Mouse (Mus musculus): ENCODE results near the gene Znfx1. TPM values are rescaled to one million over a fixed set of nuclear protein-coding genes. Genes with fewer than 3 reads are reported as not detected.

Gene Znfx1
- polyA plus RNA-seq (2016; fragmentation: Nextera tagmentation; extraction: Ambion mirVana): 6.7 and 8.4 TPM in 2 replicates

DNA sequence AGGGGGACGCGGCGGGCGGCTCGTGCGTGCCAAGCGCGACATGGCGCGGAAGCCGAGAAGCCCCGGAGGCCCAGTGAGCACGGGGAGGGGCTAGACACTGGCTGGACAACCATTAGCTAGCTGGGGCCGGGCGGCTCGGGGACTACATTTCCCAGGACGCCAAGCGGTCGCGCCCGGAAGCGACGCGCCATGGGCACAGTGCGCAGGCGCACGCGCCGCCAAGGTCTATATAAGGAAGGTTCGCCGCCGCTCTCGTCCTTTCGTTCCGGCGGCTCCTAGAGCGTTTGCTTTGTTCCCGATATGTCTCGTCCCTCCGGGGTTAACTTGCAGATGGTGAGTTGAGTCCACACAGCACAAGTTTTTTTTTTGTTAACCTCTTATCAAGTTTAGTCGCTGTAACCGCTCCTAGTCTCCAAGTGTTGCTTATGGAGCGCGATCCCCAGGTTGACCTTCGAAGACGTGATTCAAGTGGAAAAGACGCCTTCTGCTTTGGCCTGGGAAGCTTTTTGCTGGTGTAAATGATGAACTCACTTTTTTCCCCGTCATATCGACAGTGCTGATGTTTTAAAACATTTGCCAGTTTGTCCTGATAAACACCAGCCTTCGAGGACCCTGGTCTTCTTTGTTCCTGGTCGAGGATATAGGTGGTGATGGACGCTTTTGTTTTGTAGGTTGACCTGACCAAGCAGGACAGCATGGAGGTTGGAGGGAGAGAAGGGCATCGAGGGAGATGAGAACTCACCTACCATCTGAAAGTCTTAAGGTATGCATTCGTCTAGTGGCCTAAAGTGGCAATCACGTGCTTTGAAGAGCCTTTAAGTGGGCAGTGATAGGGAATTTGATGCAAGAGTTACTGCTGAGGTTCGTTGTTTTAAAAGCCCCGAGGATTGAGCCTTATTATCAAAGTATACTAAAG, at the start of gene Znfx1:
Znfx1 (minus strand) TSS at position 51 of the 916 bp plus-strand sequence.
- no peaks in the 10 kb centered on the region for H3K27me3 ChIP-seq
- peak within 1 kb of the TSS; percentile 89 for H3K4me2 ChIP-seq
- peak; percentile 94 for ATAC-seq (ENCODE audit: insufficient number of reproducible peaks, insufficient read depth, low FRiP score, low TSS enrichment, low read depth)
- H3K9ac ChIP-seq (replicated peaks): peak within 1 kb of the TSS; percentile 95
- under 1% methylated on average over 57 of the region's 57 CpGs for WGBS
- peaks cover 34% of the 10 kb centered on the region for H3K36me3 ChIP-seq
- H3K4me1 ChIP-seq (replicated peaks): peaks cover 30% of the 10 kb centered on the region
- H3K4me3 ChIP-seq (replicated peaks): peak within 1 kb of the TSS; percentile 77
- H3K27ac ChIP-seq: peak within 1 kb of the TSS; percentile 90
- no peaks in the 10 kb centered on the region for H3K9me3 ChIP-seq

GRCm38 (mm10) chr2:167112259-167112658, 49.4 kb upstream of the Znfx1 start:
- no peak for ATAC-seq (ENCODE audit: insufficient number of reproducible peaks, insufficient read depth, low FRiP score, low TSS enrichment, low read depth)
- H3K36me3 ChIP-seq: no peaks in the 10 kb centered on the region

DNA sequence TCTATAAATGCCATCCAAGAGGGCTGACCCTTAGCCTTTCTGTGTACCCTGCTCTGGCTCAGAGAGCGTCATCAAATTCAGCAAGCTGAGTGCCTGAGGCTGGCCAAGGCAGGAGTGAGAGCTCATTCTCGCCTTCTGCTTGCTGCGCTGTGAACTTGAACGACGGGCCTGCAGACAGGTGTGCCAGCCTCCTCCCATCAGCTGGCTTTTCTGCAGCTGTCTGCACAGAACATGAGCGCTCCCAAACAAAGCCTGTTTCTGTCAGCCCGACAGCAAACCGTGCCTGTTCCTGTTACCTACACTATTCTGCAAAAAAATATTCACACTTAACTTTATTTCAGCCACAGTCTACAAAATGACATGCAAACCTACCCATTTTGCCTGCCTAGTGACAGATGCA, 46.7 kb upstream of the Znfx1 start:
- H3K4me2 ChIP-seq: no peak overlapping the region
- H3K27me3 ChIP-seq: no peaks in the 10 kb centered on the region; the same call in 1 of the 2 replicates
- no peak for ATAC-seq (ENCODE audit: insufficient number of reproducible peaks, insufficient read depth, low FRiP score, low TSS enrichment, low read depth)
- no peak overlapping the region for H3K9ac ChIP-seq (replicated peaks)
- H3K4me1 ChIP-seq (replicated peaks): peaks cover 8% of the 10 kb centered on the region
- H3K9me3 ChIP-seq: 0 out of 2 replicates have a peak, but pooled peaks cover 6% of the 10 kb centered on the region
- 68% methylated on average over 8 of the region's 8 CpGs for WGBS
- no peaks in the 10 kb centered on the region for H3K36me3 ChIP-seq
- no peak overlapping the region for H3K4me3 ChIP-seq (replicated peaks)
- H3K27ac ChIP-seq: no peak overlapping the region

More at GRCm38 (mm10) chr2:167112259-167112658, 49.4 kb upstream of the Znfx1 start:
- H3K27me3 ChIP-seq: no peaks in the 10 kb centered on the region; the same call in 1 of the 2 replicates
- WGBS: 39% methylated on average over 7 of the region's 7 CpGs
- no peak overlapping the region for H3K4me2 ChIP-seq
- H3K27ac ChIP-seq: peak overlapping the region; percentile 69
- H3K4me1 ChIP-seq (replicated peaks): peaks cover 8% of the 10 kb centered on the region
- 0 out of 2 replicates have a peak, but pooled peaks cover 2% of the 10 kb centered on the region for H3K9me3 ChIP-seq
- H3K4me3 ChIP-seq (replicated peaks): no peak overlapping the region
- H3K9ac ChIP-seq (replicated peaks): no peak overlapping the region; the same call in 1 of the 2 replicates

DNA sequence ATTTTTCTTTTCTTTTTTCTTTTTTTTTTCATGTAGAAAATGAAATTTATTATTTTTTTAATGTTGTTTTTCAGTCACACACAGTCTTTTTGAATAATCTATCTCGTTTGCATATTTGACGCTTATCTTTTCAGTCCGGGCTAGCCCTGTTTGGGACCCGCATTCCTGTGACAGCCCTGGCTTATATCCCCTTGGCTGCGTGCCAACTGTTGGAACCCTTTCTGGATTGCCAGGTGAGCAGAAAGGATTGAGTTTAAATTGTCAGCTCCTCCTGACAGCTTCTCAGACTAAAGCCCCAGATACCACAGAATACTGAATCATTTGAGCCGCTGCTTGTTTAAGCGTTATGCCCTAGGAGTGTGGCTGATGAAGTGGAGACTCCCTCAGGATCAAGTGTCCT, 40.7 kb upstream of the Znfx1 start:
- no peaks in the 10 kb centered on the region for H3K36me3 ChIP-seq

DNA sequence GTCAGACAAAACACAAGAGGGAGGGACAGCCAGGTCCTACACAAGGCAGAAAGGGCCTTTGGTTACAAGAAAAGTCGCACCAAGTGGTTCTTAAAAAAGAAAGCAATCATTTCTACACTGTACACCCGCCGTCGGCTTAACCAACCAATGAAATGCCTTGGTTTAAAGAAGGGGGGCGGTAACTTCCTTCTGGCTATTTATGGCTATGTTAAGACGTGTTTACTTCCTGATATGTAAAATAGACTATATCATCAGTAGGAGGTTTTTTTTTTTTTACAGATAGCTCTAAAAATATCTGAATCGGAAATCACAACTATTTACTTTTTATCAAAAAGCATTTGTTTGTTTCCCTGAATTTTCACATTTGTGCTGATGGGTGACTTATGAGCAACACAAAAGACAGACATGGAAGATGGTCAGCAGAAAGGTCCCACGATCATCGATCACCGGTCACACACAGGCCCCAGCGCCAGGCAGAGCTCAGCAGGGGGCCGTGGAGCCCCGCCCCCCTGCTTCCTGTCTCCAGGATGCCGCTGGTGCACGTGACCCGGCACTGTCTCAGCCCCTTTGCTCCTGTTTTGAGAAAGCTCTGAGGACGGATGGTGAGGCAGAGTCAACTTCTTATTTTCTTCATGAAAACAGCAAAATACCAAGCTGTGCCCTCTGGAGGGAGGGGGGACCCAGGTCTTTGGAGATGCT, 39.1 kb upstream of the Znfx1 start:
- no peak overlapping the region for H3K27ac ChIP-seq
- no peak overlapping the region for H3K9ac ChIP-seq (replicated peaks)
- 76% methylated on average over 17 of the region's 17 CpGs for WGBS
- no peak for ATAC-seq (ENCODE audit: insufficient number of reproducible peaks, insufficient read depth, low FRiP score, low TSS enrichment, low read depth)
- no peaks in the 10 kb centered on the region for H3K36me3 ChIP-seq
- H3K4me2 ChIP-seq: no peak overlapping the region
- H3K27me3 ChIP-seq: no peaks in the 10 kb centered on the region; the same call in 1 of the 2 replicates
- peaks cover 4% of the 10 kb centered on the region for H3K4me1 ChIP-seq (replicated peaks)
- 0 out of 2 replicates have a peak, but pooled peaks cover under 1% of the 10 kb centered on the region for H3K9me3 ChIP-seq
- no peak overlapping the region for H3K4me3 ChIP-seq (replicated peaks)

More for the DNA sequence above, 40.7 kb upstream of the Znfx1 start:
- 0 out of 2 replicates have a peak, but pooled peaks cover 6% of the 10 kb centered on the region for H3K9me3 ChIP-seq
- no peak overlapping the region for H3K9ac ChIP-seq (replicated peaks)
- no peak overlapping the region for H3K4me3 ChIP-seq (replicated peaks)
- peaks cover 4% of the 10 kb centered on the region for H3K4me1 ChIP-seq (replicated peaks)
- WGBS: 80% methylated on average over 7 of the region's 7 CpGs
- H3K27me3 ChIP-seq: no peaks in the 10 kb centered on the region; the same call in 1 of the 2 replicates
- no peak for ATAC-seq (ENCODE audit: insufficient number of reproducible peaks, insufficient read depth, low FRiP score, low TSS enrichment, low read depth)
- no peak overlapping the region for H3K4me2 ChIP-seq
- no peak overlapping the region for H3K27ac ChIP-seq

- H3K4me3 ChIP-seq (replicated peaks): no peak overlapping the region
- H3K27me3 ChIP-seq: no peaks in the 10 kb centered on the region; the same call in 1 of the 2 replicates
- no peak for ATAC-seq (ENCODE audit: insufficient number of reproducible peaks, insufficient read depth, low FRiP score, low TSS enrichment, low read depth)
- H3K36me3 ChIP-seq: no peaks in the 10 kb centered on the region
- no peak overlapping the region for H3K9ac ChIP-seq (replicated peaks)
- no peak overlapping the region for H3K27ac ChIP-seq
- no peaks in the 10 kb centered on the region for H3K4me1 ChIP-seq (replicated peaks)
- H3K9me3 ChIP-seq: no peaks in the 10 kb centered on the region
- WGBS: 93% methylated on average over 4 of the region's 4 CpGs
- H3K4me2 ChIP-seq: no peak overlapping the region
Measured at GRCm38 (mm10) chr2:167094688-167095087, 31.9 kb upstream of the Znfx1 start.

- no peaks in the 10 kb centered on the region for H3K27me3 ChIP-seq
- H3K4me2 ChIP-seq: no peak overlapping the region
- H3K4me1 ChIP-seq (replicated peaks): no peaks in the 10 kb centered on the region
- no peaks in the 10 kb centered on the region for H3K36me3 ChIP-seq
- H3K27ac ChIP-seq: no peak overlapping the region
- no peak overlapping the region for H3K4me3 ChIP-seq (replicated peaks)
- no peaks in the 10 kb centered on the region for H3K9me3 ChIP-seq
- H3K9ac ChIP-seq (replicated peaks): no peak overlapping the region
- WGBS: 93% methylated on average over 13 of the region's 13 CpGs
- ATAC-seq (ENCODE audit: insufficient number of reproducible peaks, insufficient read depth, low FRiP score, low TSS enrichment, low read depth): no peak
Measured at GRCm38 (mm10) chr2:167093171-167093900, 30.5 kb upstream of the Znfx1 start.

- Histone ChIP-seq H3K4me3 (replicated peaks) (no peak overlapping the region), H3K9me3 (no peaks in the 10 kb centered on the region), H3K27me3 (no peaks in the 10 kb centered on the region), H3K4me1 (replicated peaks) (no peaks in the 10 kb centered on the region), H3K9ac (replicated peaks) (no peak overlapping the region), H3K36me3 (no peaks in the 10 kb centered on the region), H3K4me2 (no peak overlapping the region), H3K27ac (no peak overlapping the region)
- ATAC-seq (ENCODE audit: insufficient number of reproducible peaks, insufficient read depth, low FRiP score, low TSS enrichment, low read depth): no peak
- WGBS: 86% methylated on average over 1 of the region's 1 CpGs
Measured at GRCm38 (mm10) chr2:167090271-167090670, 27.5 kb upstream of the Znfx1 start.

DNA sequence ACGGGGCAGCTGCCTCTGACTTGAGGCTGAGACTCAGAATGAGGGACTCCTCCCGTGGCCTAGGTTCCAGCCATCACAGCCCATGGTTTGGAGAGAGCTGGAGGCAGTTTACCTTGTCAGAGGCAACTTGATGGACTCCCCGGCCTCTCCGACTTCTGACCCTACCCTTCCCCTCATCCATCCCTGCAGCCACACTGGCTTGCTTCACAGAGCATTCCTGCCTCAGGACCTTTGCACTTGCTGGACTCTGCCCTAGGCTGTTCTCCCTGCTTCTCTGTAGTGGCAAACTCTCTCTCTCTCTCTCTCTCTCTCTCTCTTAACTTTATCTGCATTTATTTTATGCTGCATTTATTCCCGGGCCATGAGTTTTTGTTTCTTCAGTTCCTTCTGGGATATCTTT, 24.0 kb upstream of the Znfx1 start:
- Histone ChIP-seq H3K36me3 (no peaks in the 10 kb centered on the region), H3K27me3 (no peaks in the 10 kb centered on the region), H3K9ac (replicated peaks) (no peak overlapping the region), H3K4me1 (replicated peaks) (peaks cover 2% of the 10 kb centered on the region), H3K4me2 (no peak overlapping the region), H3K4me3 (replicated peaks) (no peak overlapping the region), H3K27ac (no peak overlapping the region), H3K9me3 (no peaks in the 10 kb centered on the region)
- 77% methylated on average over 5 of the region's 5 CpGs for WGBS
- no peak for ATAC-seq (ENCODE audit: insufficient number of reproducible peaks, insufficient read depth, low FRiP score, low TSS enrichment, low read depth)

DNA sequence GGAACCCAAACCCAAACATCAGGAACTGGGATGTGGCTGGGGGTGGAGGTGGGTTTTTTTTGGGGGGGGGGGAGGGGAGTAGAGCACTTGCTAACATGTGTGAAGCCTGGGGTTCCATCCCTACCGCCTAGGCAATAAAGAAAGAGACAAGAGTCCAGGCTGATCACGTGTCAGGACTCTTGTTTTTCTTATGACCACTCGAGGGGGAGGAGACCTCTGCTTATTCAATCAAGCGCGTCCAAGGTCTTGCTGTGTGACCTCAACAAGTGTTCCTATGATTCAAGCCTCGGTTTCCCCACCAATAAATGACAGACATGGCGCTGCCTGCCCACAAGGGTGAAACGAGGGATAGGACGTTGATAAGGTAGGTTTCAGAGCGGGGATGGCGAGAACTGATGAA, 23.3 kb upstream of the Znfx1 start:
- Histone ChIP-seq H3K27me3 (no peaks in the 10 kb centered on the region), H3K9me3 (no peaks in the 10 kb centered on the region), H3K27ac (no peak overlapping the region), H3K4me1 (replicated peaks) (peaks cover 6% of the 10 kb centered on the region), H3K9ac (replicated peaks) (no peak overlapping the region), H3K4me3 (replicated peaks) (no peak overlapping the region), H3K4me2 (no peak overlapping the region), H3K36me3 (no peaks in the 10 kb centered on the region)
- ATAC-seq (ENCODE audit: insufficient number of reproducible peaks, insufficient read depth, low FRiP score, low TSS enrichment, low read depth): no peak
- 71% methylated on average over 11 of the region's 11 CpGs for WGBS

All from limb, embryonic 12.5 days (tissue).